Mouse (Mus musculus) brain, adult 2 months (tissue): ENCODE data around the gene Snrpc.
A peak's percentile ranks its signal among the peaks of the same experiment; 100 is the strongest.
"Not testable (repeated sequence)": the region's sequence is repeated elsewhere in the genome, so short reads cannot be mapped to it uniquely, and the experiment has no call there.

Experiments
- DNase-seq: peaks from one replicate; pipeline ENCODE4 v3.0.0; 2011; ENCODE audit warnings: low read depth, low spot score

Snrpc gene

GRCm38 (mm10) chr17:27837850-27838249, at the start of gene Snrpc:
Gene Snrpc, plus strand, starts transcription at chr17:27838150.
- DNase-seq, result not testable (repeated sequence)

- DNase-seq, result no peak
These were observed 49.3 kb upstream of the Snrpc start for GRCm38 (mm10) chr17:27788456-27789172.

GRCm38 (mm10) chr17:27790015-27790414, 47.9 kb upstream of the Snrpc start:
- DNase-seq, result no peak

- peak; percentile 53 for DNase-seq
These were observed 47.0 kb upstream of the Snrpc start for GRCm38 (mm10) chr17:27790976-27791375.

- no peak for DNase-seq
These were observed 46.4 kb upstream of the Snrpc start for GRCm38 (mm10) chr17:27791556-27791955.

- no peak for DNase-seq
These were observed 45.4 kb upstream of the Snrpc start for GRCm38 (mm10) chr17:27792516-27792915.

GRCm38 (mm10) chr17:27793144-27793543, 44.8 kb upstream of the Snrpc start:
- DNase-seq, result no peak

- DNase-seq, result peak; percentile 84
These were observed 41.2 kb upstream of the Snrpc start for GRCm38 (mm10) chr17:27796780-27797179.

GRCm38 (mm10) chr17:27797341-27797872, 40.5 kb upstream of the Snrpc start:
- DNase-seq, result peak; percentile 64

GRCm38 (mm10) chr17:27799771-27800584, 38.0 kb upstream of the Snrpc start:
- DNase-seq, result peak; percentile 27

GRCm38 (mm10) chr17:27800710-27801648, 37.0 kb upstream of the Snrpc start:
- DNase-seq, result no peak

- DNase-seq, result no peak
These were observed 34.2 kb upstream of the Snrpc start for GRCm38 (mm10) chr17:27803752-27804151.

- DNase-seq, result no peak
These were observed 33.7 kb upstream of the Snrpc start for GRCm38 (mm10) chr17:27804156-27804690.

- peak; percentile 80 for DNase-seq
These were observed 32.9 kb upstream of the Snrpc start for GRCm38 (mm10) chr17:27804803-27805770.

- no peak for DNase-seq
These were observed 30.3 kb upstream of the Snrpc start for GRCm38 (mm10) chr17:27807542-27808078.

- DNase-seq, result no peak
These were observed 27.2 kb upstream of the Snrpc start for GRCm38 (mm10) chr17:27810569-27811331.

GRCm38 (mm10) chr17:27811980-27812379, 26.0 kb upstream of the Snrpc start:
- DNase-seq, result no peak

- no peak for DNase-seq
These were observed 23.3 kb upstream of the Snrpc start for GRCm38 (mm10) chr17:27814606-27815005.

GRCm38 (mm10) chr17:27819011-27819410, 18.9 kb upstream of the Snrpc start:
- DNase-seq, result no peak
